Mouse (Mus musculus) CH12.LX (cell line): Measurements from ENCODE around the gene Iqcf5. TPM values are rescaled to one million over a fixed set of nuclear protein-coding genes. Genes with fewer than 3 reads are reported as not detected.

Source experiments
- DNase-seq: peaks from one replicate; pipeline ENCODE4 v3.0.0-alpha.2; 2013; ENCODE audit errors: extremely low read depth
- H3K27ac ChIP-seq: 2 replicates; pipeline ENCODE4 v1.5.1; 2012; ENCODE audit warnings: low read depth, mild to moderate bottlenecking, control low read depth, moderate library complexity; ENCODE audit not compliant: insufficient read depth
- H3K27me3 ChIP-seq: replicated peaks from 2 replicates; pipeline ENCODE3; 2012; ENCODE audit warnings: inconsistent platforms
- H3K36me3 ChIP-seq, 2 experiments: replicated peaks in 1 of 2; 2 replicates each; pipeline versions ENCODE3 to v1.6.1; 2012; ENCODE audit warnings: inconsistent platforms in 1 of 2, low read length in 1 of 2, mild to moderate bottlenecking in 1 of 2, mixed read lengths in 1 of 2, moderate library complexity in 1 of 2; ENCODE audit not compliant: control insufficient read depth in 1 of 2, insufficient read depth in 1 of 2
- H3K4me1 ChIP-seq, 2 experiments: 2 replicates each; pipeline ENCODE4 v1.6.1; 2012; ENCODE audit warnings: inconsistent platforms in 1 of 2, moderate library complexity in 1 of 2; ENCODE audit not compliant: insufficient read depth in 2 of 2, control insufficient read depth in 1 of 2
- H3K4me2 ChIP-seq: 2 replicates; pipeline ENCODE4 v1.6.1; 2012; ENCODE audit warnings: low read depth, mild to moderate bottlenecking, control low read depth; ENCODE audit not compliant: poor library complexity, insufficient read depth, severe bottlenecking
- H3K4me3 ChIP-seq, 3 experiments: fragments of 150-350 bp in 1 of 3; sonication (generic) in 1 of 3; replicated peaks in 1 of 3; 2 replicates each; pipeline versions ENCODE3 to v1.5.1; 2011 to 2012; ENCODE audit warnings: low read depth in 2 of 3, low read length in 2 of 3, mild to moderate bottlenecking in 2 of 3, moderate library complexity in 2 of 3, control low read depth in 1 of 3, improper control_type of control experiment in 1 of 3, inconsistent platforms in 1 of 3, mixed read lengths in 1 of 3; ENCODE audit not compliant: poor library complexity in 1 of 3
- H3K79me2 ChIP-seq: replicated peaks from 2 replicates; pipeline ENCODE4 v1.6.1; 2012; ENCODE audit warnings: mild to moderate bottlenecking, moderate library complexity; ENCODE audit not compliant: control insufficient read depth, poor library complexity, insufficient read depth, severe bottlenecking; ENCODE audit errors: extremely low read depth
- H3K9ac ChIP-seq: 2 replicates; pipeline ENCODE4 v1.6.1; 2012; ENCODE audit warnings: low read depth, mild to moderate bottlenecking, control low read depth, moderate library complexity; ENCODE audit not compliant: insufficient read depth
- H3K9me3 ChIP-seq: replicated peaks from 2 replicates; pipeline ENCODE3; 2012; ENCODE audit warnings: low read length, inconsistent platforms, mixed read lengths
- BHLHE40 ChIP-seq: IDR thresholded peaks from 2 replicates; pipeline ENCODE4 v1.6.1; 2011; ENCODE audit warnings: mild to moderate bottlenecking, low read depth, low read length, improper control_type of control experiment
- CHD1 ChIP-seq: IDR thresholded peaks from 2 replicates; pipeline ENCODE4 v1.6.1; 2012; ENCODE audit warnings: low read depth, low read length, improper control_type of control experiment, inconsistent platforms
- CTCF ChIP-seq, 2 experiments: IDR thresholded peaks in 1 of 2; conservative IDR thresholded peaks in 1 of 2; 2 replicates each; pipeline ENCODE4 v1.5.1; 2011 to 2012; ENCODE audit warnings: low read depth in 2 of 2, low read length in 2 of 2, improper control_type of control experiment in 1 of 2, inconsistent platforms in 1 of 2, mild to moderate bottlenecking in 1 of 2, moderate library complexity in 1 of 2
- EP300 ChIP-seq: IDR thresholded peaks from 2 replicates; pipeline ENCODE4 v1.6.1; 2011; ENCODE audit warnings: low read length, improper control_type of control experiment
- GABPA ChIP-seq: IDR thresholded peaks from 2 replicates; pipeline ENCODE4 v1.6.1; 2012; ENCODE audit warnings: low read depth, low read length, improper control_type of control experiment, inconsistent platforms; ENCODE audit not compliant: insufficient replicate concordance
- IRF4 ChIP-seq: IDR thresholded peaks from 2 replicates; pipeline ENCODE4 v1.6.1; 2014; ENCODE audit warnings: low read depth, mild to moderate bottlenecking, inconsistent platforms, low read length, improper control_type of control experiment
- JUN ChIP-seq: IDR thresholded peaks from 2 replicates; pipeline ENCODE4 v1.6.1; 2011; ENCODE audit warnings: low read depth, mild to moderate bottlenecking, low read length, improper control_type of control experiment, moderate library complexity; ENCODE audit not compliant: insufficient read depth
- JUND ChIP-seq: conservative IDR thresholded peaks from 2 replicates; pipeline ENCODE4 v1.6.1; 2011; ENCODE audit warnings: low read depth, low read length, improper control_type of control experiment
- KAT2A ChIP-seq: IDR thresholded peaks from 2 replicates; pipeline ENCODE4 v1.6.1; 2012; ENCODE audit warnings: low read length, improper control_type of control experiment, inconsistent platforms; ENCODE audit not compliant: insufficient replicate concordance
- MAFK ChIP-seq: IDR thresholded peaks from 2 replicates; pipeline ENCODE4 v1.6.1; 2011; ENCODE audit warnings: low read length, improper control_type of control experiment; ENCODE audit not compliant: insufficient replicate concordance
- MEF2A ChIP-seq: IDR thresholded peaks from 2 replicates; pipeline ENCODE4 v1.6.1; 2014; ENCODE audit warnings: low read depth, mild to moderate bottlenecking, inconsistent platforms, low read length, improper control_type of control experiment, borderline replicate concordance
- MXI1 ChIP-seq: IDR thresholded peaks from 2 replicates; pipeline ENCODE4 v1.6.1; 2011; ENCODE audit warnings: mild to moderate bottlenecking, low read depth, low read length, improper control_type of control experiment
- MYC ChIP-seq: IDR thresholded peaks from 2 replicates; pipeline ENCODE4 v1.6.1; 2011; ENCODE audit warnings: low read depth, mild to moderate bottlenecking, improper control_type of control experiment, low read length
- NELFE ChIP-seq: IDR thresholded peaks from 2 replicates; pipeline ENCODE4 v1.6.1; 2011; ENCODE audit warnings: low read depth, low read length, improper control_type of control experiment
- NRF1 ChIP-seq: IDR thresholded peaks from 2 replicates; pipeline ENCODE4 v1.6.1; 2014; ENCODE audit warnings: low read depth, mild to moderate bottlenecking, inconsistent platforms, low read length, improper control_type of control experiment, moderate library complexity
- RAD21 ChIP-seq: IDR thresholded peaks from 2 replicates; pipeline ENCODE4 v1.6.1; 2011; ENCODE audit warnings: low read depth, mild to moderate bottlenecking, low read length, improper control_type of control experiment, moderate library complexity
- RCOR1 ChIP-seq: conservative IDR thresholded peaks from 2 replicates; pipeline ENCODE4 v1.6.1; 2012; ENCODE audit warnings: low read depth, mild to moderate bottlenecking, inconsistent platforms, low read length, improper control_type of control experiment
- SIN3A ChIP-seq: IDR thresholded peaks from 2 replicates; pipeline ENCODE4 v1.6.1; 2012; ENCODE audit warnings: low read length, improper control_type of control experiment, inconsistent platforms
- TBP ChIP-seq: conservative IDR thresholded peaks from 2 replicates; pipeline ENCODE4 v1.6.1; 2011; ENCODE audit warnings: low read depth, low read length, improper control_type of control experiment
- TCF12 ChIP-seq: IDR thresholded peaks from 2 replicates; pipeline ENCODE4 v1.6.1; 2014; ENCODE audit warnings: low read depth, mild to moderate bottlenecking, inconsistent platforms, low read length, improper control_type of control experiment
- ZC3H11A ChIP-seq: IDR thresholded peaks from 2 replicates; pipeline ENCODE4 v1.6.1; 2012; ENCODE audit warnings: low read depth, mild to moderate bottlenecking, inconsistent platforms, low read length, improper control_type of control experiment
- ZKSCAN1 ChIP-seq: IDR thresholded peaks from 2 replicates; pipeline ENCODE4 v1.6.1; 2012; ENCODE audit warnings: low read depth, inconsistent platforms, low read length, improper control_type of control experiment, borderline replicate concordance
- ZMIZ1 ChIP-seq: IDR thresholded peaks from 2 replicates; pipeline ENCODE4 v1.6.1; 2012; ENCODE audit warnings: low read depth, mild to moderate bottlenecking, inconsistent platforms, low read length, improper control_type of control experiment
- ZNF384 ChIP-seq: IDR thresholded peaks from 2 replicates; pipeline ENCODE4 v1.6.1; 2012; ENCODE audit warnings: low read depth, low read length, improper control_type of control experiment, inconsistent platforms
- dilution Hi-C: fragments of 300-500 bp; cut with MboI; formaldehyde crosslinking; loops from 2 replicates; pipeline ENCODE4 v1.14.3; 2020; ENCODE audit warnings: low sequenced_read_pairs; ENCODE audit not compliant: extremely low pct_unique_long_range_greater_than_20kb, extremely low pct_ligation_motif_present
- in situ Hi-C: fragments of 300-500 bp; cut with MboI; formaldehyde crosslinking; loops from 3 replicates; pipeline ENCODE4 v1.14.3; 2019; ENCODE audit warnings: low sequenced_read_pairs, low pct_ligation_motif_present, low pct_unique_long_range_greater_than_20kb, mixed read lengths
- polyA plus RNA-seq: library from polyadenylated mRNA; unstranded; fragments of >175 nt; gene quantifications from 2 replicates; pipeline ENCODE4 v1.2.1, GENCODE M21; 2012; ENCODE audit warnings: low read depth; ENCODE audit not compliant: insufficient read length
- total RNA-seq, 2 experiments: library from RNA; depleted of rRNA; stranded (reverse); fragments of 300-350 nt in 1 of 2; fragments of >200 nt in 1 of 2; gene quantifications; 2 replicates each; pipeline ENCODE4 v1.2.3; 2012 to 2014

Gene Iqcf5
- total and polyA plus RNA-seq, 3 experiments: 0.72 to 1.8 (median 0.77) TPM

DNA sequence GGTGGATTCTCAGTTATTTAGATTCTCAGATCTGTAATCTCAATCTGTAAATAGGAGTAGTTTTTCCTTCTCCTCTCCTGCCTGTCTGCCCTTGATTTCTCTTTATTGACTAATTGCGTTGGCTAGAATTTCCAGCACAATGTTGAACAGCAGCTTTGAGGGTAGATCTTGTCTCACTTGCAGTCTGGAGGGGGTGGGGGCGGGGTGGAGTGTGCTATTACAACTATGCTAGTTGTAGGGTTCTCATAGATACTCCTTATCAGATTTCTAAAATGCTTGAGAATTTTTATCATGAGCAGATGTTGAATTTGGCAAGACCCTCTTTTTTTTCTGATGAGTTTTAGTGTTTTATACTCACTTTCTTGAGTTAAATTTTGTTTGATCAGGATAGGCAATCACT lies 5.1 kb downstream of the Iqcf5 start:
- Histone ChIP-seq H3K4me3 (no peak overlapping the region), H3K79me2 (no peaks in the 10 kb centered on the region), H3K4me1 (peaks cover 0 to 3% of the 10 kb centered on the region in 2 experiments; a peak in 2 of 4 replicates), H3K36me3 (no peaks in the 10 kb centered on the region), H3K9me3 (no peaks in the 10 kb centered on the region)
- DNase-seq: no peak
- dilution Hi-C loops: no loop called here
- TF ChIP-seq SIN3A: no peak
- no peak for TF ChIP-seq TBP
- TF ChIP-seq GABPA: no peak
- TF ChIP-seq IRF4: no peak
- TF ChIP-seq ZC3H11A: no peak
- no peak for TF ChIP-seq JUND
- TF ChIP-seq ZKSCAN1: no peak
- TF ChIP-seq ZNF384: no peak
- no peak for TF ChIP-seq MAFK
- TF ChIP-seq, all 38 proteins: peak for 0
- Histone ChIP-seq H3K9ac (no peak overlapping the region), H3K27ac (no peak overlapping the region), H3K27me3 (no peaks in the 10 kb centered on the region), H3K4me2 (no peak overlapping the region)
- in situ Hi-C loops: no loop called here

DNA sequence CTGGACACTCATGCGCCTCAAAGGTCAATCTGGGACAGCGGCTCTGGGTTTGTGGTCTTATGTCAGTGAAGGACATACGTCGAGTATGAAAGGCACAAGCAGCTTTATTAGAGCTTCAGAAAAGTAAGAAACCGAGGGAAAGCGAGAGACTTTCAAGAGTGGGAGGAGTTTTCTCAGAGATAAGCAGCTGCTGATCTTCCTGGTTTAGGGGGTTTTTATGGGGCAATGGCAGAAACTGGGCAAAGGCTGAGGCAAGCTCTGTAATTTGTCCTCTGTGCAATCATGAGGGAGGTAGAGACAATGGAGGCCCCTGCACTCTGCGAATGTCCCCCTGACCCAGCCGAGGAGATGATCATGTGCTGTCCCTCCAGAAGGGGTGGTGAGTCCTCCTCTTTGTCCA lies 5.5 kb downstream of the Iqcf5 start:
- TF ChIP-seq NRF1 (no peak), ZNF384 (no peak)
- no peak for DNase-seq
- Histone ChIP-seq H3K36me3 (no peaks in the 10 kb centered on the region), H3K9me3 (no peaks in the 10 kb centered on the region), H3K9ac (no peak overlapping the region), H3K79me2 (no peaks in the 10 kb centered on the region), H3K27ac (no peak overlapping the region), H3K27me3 (no peaks in the 10 kb centered on the region), H3K4me2 (no peak overlapping the region), H3K4me3 (no peak overlapping the region), H3K4me1 (peaks cover 0 to 3% of the 10 kb centered on the region in 2 experiments; a peak in 2 of 4 replicates)
- dilution Hi-C loops (no loop called here), in situ Hi-C loops (no loop called here)

DNA sequence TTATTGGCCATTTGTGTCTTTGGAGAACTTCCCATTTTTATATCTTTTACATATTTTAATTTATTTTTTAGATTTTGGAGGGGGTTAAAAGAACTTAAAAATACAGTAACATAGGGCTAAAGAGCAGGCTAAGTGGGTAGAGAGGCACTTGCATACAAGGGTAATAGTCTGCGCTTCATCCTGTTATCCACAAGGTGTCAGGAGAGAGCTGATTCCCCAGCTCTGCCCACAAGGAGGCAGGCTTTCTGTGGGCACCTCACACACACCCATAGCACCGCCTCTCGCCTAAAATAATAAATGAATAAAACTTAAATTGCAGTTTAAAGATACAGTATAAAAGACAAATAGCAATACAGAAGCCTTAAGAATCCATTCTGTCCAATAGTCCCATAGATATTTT lies 17.5 kb downstream of the Iqcf5 start:
- Histone ChIP-seq H3K9me3 (peaks cover 3% of the 10 kb centered on the region), H3K27ac (no peak overlapping the region), H3K4me2 (no peak overlapping the region), H3K4me3 (no peak overlapping the region), H3K4me1 (no peaks in the 10 kb centered on the region; a peak in 1 of 4 replicates), H3K27me3 (peaks cover 11% of the 10 kb centered on the region), H3K79me2 (no peaks in the 10 kb centered on the region), H3K9ac (no peak overlapping the region), H3K36me3 (no peaks in the 10 kb centered on the region)
- DNase-seq: peak; percentile 71
- dilution Hi-C loops: no loop called here
- in situ Hi-C loops: no loop called here
- TF ChIP-seq JUN: no peak
- no peak for TF ChIP-seq RCOR1
- TF ChIP-seq ZMIZ1: no peak
- TF ChIP-seq SIN3A: no peak
- TF ChIP-seq TBP: no peak
- no peak for TF ChIP-seq MXI1
- no peak for TF ChIP-seq EP300
- TF ChIP-seq NELFE: peak; percentile 81; the same call in 1 of the 2 replicates
- no peak for TF ChIP-seq BHLHE40
- TF ChIP-seq MYC: no peak
- no peak for TF ChIP-seq CHD1
- peak; percentile 76 for TF ChIP-seq RAD21
- no peak for TF ChIP-seq MAFK
- no peak for TF ChIP-seq GABPA
- TF ChIP-seq ZKSCAN1: no peak
- TF ChIP-seq TCF12: no peak
- no peak for TF ChIP-seq KAT2A
- no peak for TF ChIP-seq ZC3H11A
- TF ChIP-seq MEF2A: no peak
- no peak for TF ChIP-seq IRF4
- peak; percentile 83 to 100 for TF ChIP-seq CTCF (conservative IDR thresholded peaks at IDR 0.05 in 1 of 2, IDR thresholded peaks at IDR 0.05 in 1 of 2; ENCODE audit: low read depth in 2 of 2, low read length in 2 of 2)
- 0 out of 2 replicates have a peak, but pooled peaks have one; percentile 20 for TF ChIP-seq JUND
